Mouse (Mus musculus) spleen, adult 2 months (tissue): ENCODE measurements around the gene 1700025C18Rik. TPM values are rescaled to one million over a fixed set of nuclear protein-coding genes. Genes with fewer than 3 reads are reported as not detected.

Experiments
- DNase-seq, 2 experiments: peaks; one replicate each; pipeline versions ENCODE4 v3.0.0 to v3.0.0-alpha.2; 2012 to 2021; ENCODE audit warnings: low spot score in 2 of 2, low read depth in 1 of 2
- H3K27ac ChIP-seq: fragments of 200-500 bp; 2 replicates; pipeline ENCODE4 v1.5.1; 2012; ENCODE audit warnings: low read length, inconsistent platforms; ENCODE audit not compliant: insufficient read depth
- H3K27me3 ChIP-seq: fragments of 200-500 bp; 2 replicates; pipeline ENCODE4 v1.6.1; 2012; ENCODE audit warnings: mild to moderate bottlenecking, moderate library complexity, low read length, inconsistent platforms; ENCODE audit not compliant: control insufficient read depth, insufficient read depth
- H3K36me3 ChIP-seq: fragments of 200-500 bp; 2 replicates; pipeline ENCODE4 v1.6.1; 2012; ENCODE audit warnings: mild to moderate bottlenecking, low read length, inconsistent platforms; ENCODE audit not compliant: control insufficient read depth, insufficient read depth
- H3K4me1 ChIP-seq: fragments of 200-500 bp; 2 replicates; pipeline ENCODE4 v1.6.1; 2011; ENCODE audit warnings: inconsistent platforms; ENCODE audit not compliant: control insufficient read depth, insufficient read depth, insufficient read length
- H3K4me3 ChIP-seq: fragments of 200-500 bp; 2 replicates; pipeline ENCODE4 v1.5.1; 2011; ENCODE audit warnings: mild to moderate bottlenecking, inconsistent platforms; ENCODE audit not compliant: insufficient read depth, insufficient read length; ENCODE audit errors: extremely low read depth
- CTCF ChIP-seq: fragments of 200-500 bp; IDR thresholded peaks from 2 replicates; pipeline ENCODE4 v1.5.1; 2011; ENCODE audit warnings: mild to moderate bottlenecking, inconsistent platforms; ENCODE audit not compliant: insufficient read depth, insufficient read length, insufficient replicate concordance; ENCODE audit errors: extremely low read depth
- POLR2A ChIP-seq: fragments of 200-500 bp; IDR thresholded peaks from 2 replicates; pipeline ENCODE4 v1.6.1; 2011; ENCODE audit warnings: low read depth, low read length, inconsistent platforms
- WGBS: fragments of 180-500 bp; shearing (Covaris S2); methylation state at CpG from one replicate; pipeline ENCODE4 v1.1.7; 2018; 5-methylcytosine and 5-hydroxymethylcytosine counted together
- polyA plus RNA-seq: library from polyadenylated mRNA; depleted of rRNA; stranded (reverse); fragments of >200 nt; gene quantifications from 2 replicates; pipeline ENCODE4 v1.2.3, GENCODE M21; 2012

The 1700025C18Rik gene
- polyA plus RNA-seq, 1 experiment, result not detected

DNA sequence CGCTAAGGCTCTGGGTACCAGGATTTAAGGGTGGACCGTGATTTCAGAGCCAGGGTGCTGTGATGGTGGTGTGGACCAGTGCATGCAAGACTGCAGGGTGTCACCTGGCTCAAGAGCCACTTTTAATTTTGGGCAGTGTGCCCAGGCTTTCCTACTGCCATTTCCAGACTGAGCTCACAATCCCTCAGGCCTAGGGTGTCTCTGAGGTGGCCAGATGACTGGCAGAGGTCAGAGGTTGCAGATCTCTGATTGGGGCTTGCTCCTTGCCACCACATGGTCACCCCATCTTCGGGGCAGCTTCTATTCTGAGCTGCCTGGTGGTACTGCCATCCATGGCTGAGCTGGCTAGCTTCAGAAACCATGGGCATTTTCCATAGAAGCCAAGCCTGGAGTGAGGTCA lies 8.3 kb upstream of the 1700025C18Rik start:
- 73% methylated on average over 3 of the region's 3 CpGs for WGBS
- H3K4me1 ChIP-seq, result no peaks in the 10 kb centered on the region
- no peak overlapping the region for H3K27ac ChIP-seq
- TF ChIP-seq CTCF (no peak), POLR2A (no peak)
- no peak overlapping the region for H3K4me3 ChIP-seq
- no peaks in the 10 kb centered on the region for H3K36me3 ChIP-seq
- no peaks in the 10 kb centered on the region; the same call in 1 of the 2 replicates for H3K27me3 ChIP-seq
- DNase-seq, result no peak

DNA sequence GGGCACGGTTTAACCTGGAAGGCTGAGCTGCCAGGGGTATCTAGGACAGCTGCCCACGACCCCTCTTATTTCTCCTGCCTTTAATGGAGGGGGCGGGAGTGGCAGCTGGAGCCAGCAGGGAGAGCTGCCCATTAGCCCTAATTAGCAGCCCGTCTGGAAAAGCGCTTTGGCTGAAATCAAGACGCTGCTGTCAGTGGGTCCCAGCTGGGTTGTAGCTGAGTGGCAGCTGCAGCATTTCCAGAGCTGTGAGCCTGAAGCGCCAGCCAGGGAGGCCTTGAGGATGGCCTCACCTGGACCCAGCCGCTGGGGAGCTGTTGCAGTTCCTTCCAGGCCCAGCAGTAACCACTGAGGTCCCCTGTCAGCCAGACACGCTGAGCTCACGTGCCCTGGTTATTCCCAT lies 5.8 kb upstream of the 1700025C18Rik start:
- no peak overlapping the region for H3K27ac ChIP-seq
- H3K4me3 ChIP-seq, result no peak overlapping the region
- H3K36me3 ChIP-seq, result no peaks in the 10 kb centered on the region
- no peak for DNase-seq
- H3K4me1 ChIP-seq, result no peaks in the 10 kb centered on the region
- 31% methylated on average over 10 of the region's 10 CpGs for WGBS
- TF ChIP-seq POLR2A (no peak), CTCF (no peak)
- no peaks in the 10 kb centered on the region; the same call in 1 of the 2 replicates for H3K27me3 ChIP-seq

DNA sequence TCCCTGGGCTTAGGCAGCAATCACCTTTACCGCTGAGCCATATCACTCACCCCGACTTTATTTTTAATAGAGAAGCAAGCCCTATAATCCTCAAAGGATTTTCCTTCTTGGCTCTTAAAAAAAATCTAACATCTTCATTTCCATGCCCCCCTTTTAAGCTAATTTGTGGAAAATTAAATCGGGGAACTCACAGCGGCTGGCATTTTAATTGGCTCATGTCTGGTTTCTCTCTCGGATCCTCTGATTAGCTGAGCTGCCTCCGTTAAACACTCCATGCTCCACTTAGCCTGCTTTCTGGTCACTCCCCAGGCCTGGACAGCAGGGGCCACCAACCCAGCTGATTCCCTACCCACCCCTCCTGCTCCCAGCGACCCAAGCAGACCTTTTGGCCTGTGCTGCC lies 1.8 kb upstream of the 1700025C18Rik start:
- no peak for DNase-seq
- TF ChIP-seq CTCF (no peak), POLR2A (no peak)
- Histone ChIP-seq H3K36me3 (no peaks in the 10 kb centered on the region), H3K27ac (no peak overlapping the region), H3K27me3 (no peaks in the 10 kb centered on the region; the same call in 1 of the 2 replicates), H3K4me1 (no peaks in the 10 kb centered on the region), H3K4me3 (no peak overlapping the region)
- 84% methylated on average over 7 of the region's 7 CpGs for WGBS

DNA sequence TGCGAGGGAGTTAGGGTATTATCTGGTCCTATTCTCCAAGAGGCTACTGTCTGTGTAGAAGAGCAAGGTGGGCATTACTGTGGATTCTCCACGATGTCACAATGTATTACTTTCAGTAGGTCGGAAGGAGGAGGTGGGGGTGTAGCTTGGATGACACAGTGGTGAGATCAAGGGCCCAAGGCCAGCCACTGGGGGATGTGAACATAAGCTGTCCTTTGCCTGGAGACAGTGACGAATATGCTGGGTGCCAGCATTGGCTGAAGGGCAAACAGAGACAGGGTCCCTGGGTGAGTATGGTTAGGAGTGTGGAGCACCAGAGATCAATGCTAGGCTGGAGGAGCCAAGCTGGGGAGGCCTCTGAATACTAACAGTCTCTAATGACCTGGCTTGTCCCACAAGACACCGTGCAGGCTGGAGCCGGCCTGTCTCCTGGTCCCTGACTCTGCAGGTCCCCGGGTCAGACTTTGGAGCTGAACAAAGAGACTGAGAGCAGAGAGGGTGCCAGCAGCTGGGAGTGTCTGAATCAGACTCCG lies 949 bp upstream of the 1700025C18Rik start:
- Histone ChIP-seq H3K27ac (no peak overlapping the region), H3K27me3 (no peaks in the 10 kb centered on the region; the same call in 1 of the 2 replicates), H3K36me3 (no peaks in the 10 kb centered on the region), H3K4me1 (no peaks in the 10 kb centered on the region), H3K4me3 (no peak overlapping the region)
- DNase-seq, result no peak
- WGBS, result 75% methylated on average over 8 of the region's 8 CpGs
- TF ChIP-seq CTCF, result no peak
- TF ChIP-seq POLR2A, result no peak

DNA sequence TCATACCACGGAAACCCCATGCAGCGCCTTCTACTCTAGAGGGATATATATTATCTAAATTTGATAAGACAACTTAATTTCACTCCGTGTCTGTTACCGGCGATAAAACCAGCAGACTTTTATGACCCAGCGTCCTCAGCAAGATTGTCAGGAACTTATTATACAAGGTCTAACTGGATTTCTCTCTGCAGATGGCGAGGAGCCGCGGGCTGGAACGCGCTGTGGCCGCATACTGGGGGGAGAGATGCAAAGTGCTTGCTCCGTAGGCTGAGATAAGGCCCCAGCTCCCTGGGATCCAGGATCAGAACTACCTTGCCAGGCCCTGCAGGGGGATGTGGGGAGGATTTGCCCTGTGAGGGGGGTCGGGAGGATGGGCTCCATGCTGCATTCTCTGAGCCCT lies 1.1 kb downstream of the 1700025C18Rik start:
- Histone ChIP-seq H3K4me1 (no peaks in the 10 kb centered on the region), H3K27me3 (no peaks in the 10 kb centered on the region), H3K27ac (no peak overlapping the region), H3K36me3 (no peaks in the 10 kb centered on the region), H3K4me3 (no peak overlapping the region)
- 52% methylated on average over 14 of the region's 14 CpGs for WGBS
- TF ChIP-seq CTCF, result no peak
- no peak for TF ChIP-seq POLR2A
- DNase-seq, result no peak

- TF ChIP-seq POLR2A, result no peak
- TF ChIP-seq CTCF, result no peak
- 86% methylated on average over 4 of the region's 4 CpGs for WGBS
- H3K36me3 ChIP-seq, result no peaks in the 10 kb centered on the region
- no peaks in the 10 kb centered on the region for H3K4me1 ChIP-seq
- no peaks in the 10 kb centered on the region for H3K27me3 ChIP-seq
- no peak for DNase-seq
- no peak overlapping the region for H3K27ac ChIP-seq
- no peak overlapping the region for H3K4me3 ChIP-seq
These were observed 3.9 kb downstream of the 1700025C18Rik start for GRCm38 (mm10) chr2:165086634-165087033.

- no peak for DNase-seq
- H3K36me3 ChIP-seq, result no peaks in the 10 kb centered on the region
- TF ChIP-seq POLR2A (no peak), CTCF (no peak)
- H3K27ac ChIP-seq, result no peak overlapping the region
- H3K27me3 ChIP-seq, result peaks cover 1% of the 10 kb centered on the region
- no peaks in the 10 kb centered on the region for H3K4me1 ChIP-seq
- H3K4me3 ChIP-seq, result no peak overlapping the region
- WGBS, result 29% methylated on average over 7 of the region's 7 CpGs
These were observed 9.3 kb downstream of the 1700025C18Rik start for GRCm38 (mm10) chr2:165081257-165081656.

DNA sequence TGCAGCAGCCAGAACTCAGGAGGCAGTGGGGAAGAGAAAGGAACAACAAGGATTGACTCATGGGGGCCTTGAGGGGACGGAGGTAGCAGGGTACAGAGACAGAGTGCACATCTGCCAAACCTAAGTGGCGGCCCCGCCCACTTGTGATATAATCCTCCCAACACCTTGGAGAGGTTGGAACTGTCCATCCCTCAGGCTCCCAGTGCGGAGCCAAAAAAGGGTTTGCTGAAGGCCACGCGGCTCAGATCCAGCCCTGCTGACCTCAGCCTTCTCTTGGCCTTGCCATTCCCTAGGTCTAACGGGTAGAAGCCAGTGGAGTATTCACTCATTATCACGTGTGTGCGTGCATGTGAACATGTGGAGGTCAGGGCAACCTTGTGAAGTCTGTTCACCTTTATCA lies 9.9 kb downstream of the 1700025C18Rik start:
- no peak overlapping the region for H3K4me3 ChIP-seq
- WGBS, result 34% methylated on average over 9 of the region's 9 CpGs
- no peaks in the 10 kb centered on the region for H3K4me1 ChIP-seq
- H3K36me3 ChIP-seq, result no peaks in the 10 kb centered on the region
- no peak overlapping the region for H3K27ac ChIP-seq
- no peak for DNase-seq
- TF ChIP-seq CTCF (no peak), POLR2A (no peak)
- peaks cover 1% of the 10 kb centered on the region for H3K27me3 ChIP-seq
